Mouse (Mus musculus) limb, embryonic 11.5 days (tissue): ENCODE measurements around the gene Smim20. TPM values are rescaled to one million over a fixed set of nuclear protein-coding genes. Genes with fewer than 3 reads are reported as not detected.

ENCODE experiments used
- ATAC-seq: fragments of 200-750 bp; cut with Nextera tagmentation; 2 replicates; pipeline ENCODE4 v1.8.0; 2017; ENCODE audit warnings: low read depth; ENCODE audit not compliant: insufficient number of reproducible peaks, low FRiP score, low TSS enrichment
- DNase-seq: peaks from one replicate; pipeline ENCODE4 v3.0.0-alpha.2; 2015; ENCODE audit warnings: low spot score
- H3K27ac ChIP-seq: fragments of 300-500 bp; sonication (generic); replicated peaks from 2 replicates; pipeline ENCODE4 v1.5.1; 2014; ENCODE audit warnings: low read depth, mild to moderate bottlenecking, low read length
- H3K27me3 ChIP-seq: fragments of 300-500 bp; sonication (generic); 2 replicates; pipeline ENCODE4 v1.6.1; 2014; ENCODE audit warnings: mild to moderate bottlenecking, low read length, mixed read lengths; ENCODE audit not compliant: control insufficient read depth, insufficient read depth
- H3K36me3 ChIP-seq: fragments of 300-500 bp; sonication (generic); 2 replicates; pipeline ENCODE4 v1.6.1; 2014; ENCODE audit warnings: mild to moderate bottlenecking, low read length, moderate library complexity, mixed read lengths; ENCODE audit not compliant: control insufficient read depth, insufficient read depth
- H3K4me1 ChIP-seq: fragments of 300-500 bp; sonication (generic); 2 replicates; pipeline ENCODE4 v1.6.1; 2014; ENCODE audit warnings: low read length, mixed read lengths; ENCODE audit not compliant: control insufficient read depth, insufficient read depth
- H3K4me2 ChIP-seq: fragments of 300-500 bp; sonication (generic); 2 replicates; pipeline ENCODE4 v1.6.1; 2014; ENCODE audit warnings: low read depth, mild to moderate bottlenecking, moderate library complexity; ENCODE audit not compliant: severe bottlenecking
- H3K4me3 ChIP-seq: fragments of 300-500 bp; sonication (generic); 2 replicates; pipeline ENCODE4 v1.5.1; 2014; ENCODE audit warnings: low read depth, low read length
- H3K9ac ChIP-seq: fragments of 300-500 bp; sonication (generic); 2 replicates; pipeline ENCODE4 v1.6.1; 2014; ENCODE audit warnings: mild to moderate bottlenecking, low read length
- H3K9me3 ChIP-seq: fragments of 300-500 bp; sonication (generic); 2 replicates; pipeline ENCODE4 v1.6.1; 2016; ENCODE audit warnings: low read length; ENCODE audit not compliant: control insufficient read depth
- WGBS: fragments of 180-500 bp; shearing (Covaris S2); extraction: QIAGEN DNeasy Blood & Tissue Kit; methylation state at CpG from one replicate; pipeline ENCODE4 v1.1.7; 2014; 5-methylcytosine and 5-hydroxymethylcytosine counted together
- polyA plus RNA-seq: library from polyadenylated mRNA; unstranded; fragments of >200 nt; fragmentation: Nextera tagmentation; extraction: Ambion mirVana; gene quantifications from 2 replicates; pipeline ENCODE4 v1.2.1, GENCODE M21; 2014

Gene Smim20
- 58.1 and 59.0 TPM in 2 replicates for polyA plus RNA-seq

DNA sequence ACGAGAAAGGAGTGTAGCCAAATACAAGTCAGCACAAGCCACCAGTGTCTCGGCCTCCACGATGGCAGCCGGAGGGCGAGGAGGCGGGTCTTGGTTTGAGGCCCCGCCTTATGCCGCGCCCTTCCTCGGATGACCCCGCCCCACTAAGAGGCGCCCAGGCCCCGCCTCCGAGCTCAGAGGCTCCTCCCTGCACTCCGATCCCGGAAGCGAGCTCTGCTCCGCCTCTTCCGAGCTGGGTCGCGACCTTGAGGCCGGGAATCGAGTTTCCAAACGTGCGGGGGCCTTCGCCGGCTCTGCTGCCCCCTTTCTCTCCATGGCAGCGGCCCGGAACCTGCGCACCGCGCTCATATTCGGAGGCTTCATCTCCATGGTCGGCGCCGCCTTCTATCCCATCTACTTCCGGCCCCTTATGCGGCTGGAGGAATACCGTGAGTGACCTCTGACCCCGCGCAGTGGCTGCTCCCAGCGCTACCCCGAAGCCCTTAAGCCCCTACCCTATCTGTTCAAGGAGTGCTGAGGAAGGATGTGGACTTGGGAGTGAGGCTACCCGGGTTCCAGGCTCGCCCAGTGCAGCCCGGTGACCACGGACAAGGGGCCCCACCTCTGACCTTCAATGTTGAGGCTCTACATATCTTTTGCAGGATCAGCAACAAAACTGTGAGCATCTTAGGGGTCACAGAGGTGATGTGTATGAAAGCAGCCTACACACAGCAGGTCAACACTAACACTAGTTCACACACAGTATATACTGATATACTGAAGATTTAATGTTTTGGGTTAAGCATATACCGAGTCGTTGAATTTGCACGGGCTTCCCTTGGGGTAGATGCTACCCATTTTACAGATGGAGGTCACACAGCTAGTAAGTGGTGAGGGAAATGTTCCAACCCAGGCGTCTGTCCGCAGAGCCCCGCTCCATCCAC, at the start of gene Smim20:
TSS of gene Smim20 (plus strand) at position 153 of the 923 bp plus-strand sequence.
- Histone ChIP-seq H3K27ac (peak within 1 kb of the TSS; percentile 56), H3K9ac (peak within 1 kb of the TSS; percentile 65), H3K4me3 (peak within 1 kb of the TSS; percentile 55), H3K9me3 (no peaks in the 10 kb centered on the region), H3K27me3 (no peaks in the 10 kb centered on the region), H3K4me2 (peak within 1 kb of the TSS; percentile 67), H3K36me3 (no peaks in the 10 kb centered on the region), H3K4me1 (peaks cover 4% of the 10 kb centered on the region; the same call in 1 of the 2 replicates)
- WGBS = 11% methylated on average over 53 of the region's 53 CpGs
- ATAC-seq (peak; percentile 89), DNase-seq (peak; percentile 92)

DNA sequence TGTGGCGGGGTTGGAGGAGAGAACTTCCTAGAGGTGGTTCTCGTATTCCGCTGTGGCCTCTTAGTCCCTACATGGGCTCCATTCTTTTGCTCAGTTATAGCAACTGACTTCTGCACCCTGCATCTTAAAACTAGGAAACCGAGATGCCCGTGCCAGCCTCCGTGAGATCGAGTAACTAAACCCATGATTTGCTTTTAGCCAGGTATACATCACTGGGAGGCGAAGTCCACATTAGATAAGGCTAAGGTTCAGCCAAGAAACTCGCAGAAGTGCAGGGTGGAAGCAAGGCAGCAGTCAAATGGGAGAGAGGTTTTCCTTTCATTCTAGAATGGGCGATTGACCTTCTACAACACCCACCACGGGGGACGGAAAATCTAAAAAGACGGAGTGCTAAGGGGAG, 41.4 kb upstream of the Smim20 start:
- no peak overlapping the region for H3K4me2 ChIP-seq
- H3K4me3 ChIP-seq = no peak overlapping the region
- H3K9me3 ChIP-seq = no peaks in the 10 kb centered on the region
- no peaks in the 10 kb centered on the region for H3K27me3 ChIP-seq
- no peaks in the 10 kb centered on the region for H3K4me1 ChIP-seq
- 89% methylated on average over 13 of the region's 13 CpGs for WGBS
- no peak for DNase-seq
- no peak overlapping the region for H3K9ac ChIP-seq
- no peaks in the 10 kb centered on the region for H3K36me3 ChIP-seq
- no peak overlapping the region for H3K27ac ChIP-seq
- ATAC-seq = no peak

DNA sequence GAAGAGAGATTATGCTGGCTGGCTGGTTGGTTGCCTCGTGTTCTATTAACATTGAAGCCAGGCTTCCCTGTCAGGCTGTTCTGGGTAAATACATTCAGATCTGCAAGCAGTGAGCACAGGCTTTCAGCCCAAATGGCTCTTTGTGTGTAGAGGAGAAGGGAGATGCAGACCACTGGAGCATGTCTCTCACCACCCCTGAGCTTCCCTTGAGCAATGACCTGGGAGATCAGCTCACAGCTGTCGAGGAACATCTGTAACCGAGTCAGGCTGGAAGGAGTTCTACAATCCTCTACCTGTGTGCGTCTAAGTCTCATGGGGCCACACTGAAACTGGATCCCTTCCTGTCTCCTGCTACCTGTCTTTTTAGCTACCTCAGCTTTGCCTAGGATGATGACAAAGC, 36.3 kb upstream of the Smim20 start:
- 0 out of 2 replicates have a peak, but pooled peaks cover under 1% of the 10 kb centered on the region for H3K4me1 ChIP-seq
- H3K4me3 ChIP-seq = no peak overlapping the region
- DNase-seq = no peak
- H3K4me2 ChIP-seq = no peak overlapping the region
- ATAC-seq = no peak
- no peaks in the 10 kb centered on the region for H3K27me3 ChIP-seq
- no peaks in the 10 kb centered on the region for H3K9me3 ChIP-seq
- 77% methylated on average over 4 of the region's 4 CpGs for WGBS
- H3K27ac ChIP-seq = no peak overlapping the region
- no peak overlapping the region for H3K9ac ChIP-seq
- no peaks in the 10 kb centered on the region for H3K36me3 ChIP-seq

DNA sequence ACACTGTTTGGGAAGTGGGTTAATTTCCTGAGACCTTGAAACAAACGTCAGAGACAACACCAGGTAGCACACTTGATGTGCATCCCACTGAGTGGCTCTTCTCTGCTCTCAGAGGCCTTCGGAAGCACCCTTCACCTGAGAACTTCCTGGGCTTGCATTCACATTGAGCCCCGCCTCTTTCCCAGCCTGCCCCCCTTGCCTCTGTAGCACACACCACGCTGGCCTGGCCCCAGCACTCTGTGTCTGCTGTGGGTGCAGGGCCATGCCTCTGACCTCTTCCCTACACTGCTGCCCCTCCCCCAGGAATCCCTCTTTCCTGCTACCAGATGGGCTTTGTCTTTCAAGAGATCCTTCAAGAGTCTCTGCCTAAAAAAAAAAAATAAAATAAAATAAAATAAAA, 31.3 kb upstream of the Smim20 start:
- WGBS = 8% methylated on average over 4 of the region's 4 CpGs
- no peak overlapping the region for H3K27ac ChIP-seq
- peak; percentile 57 for DNase-seq

DNA sequence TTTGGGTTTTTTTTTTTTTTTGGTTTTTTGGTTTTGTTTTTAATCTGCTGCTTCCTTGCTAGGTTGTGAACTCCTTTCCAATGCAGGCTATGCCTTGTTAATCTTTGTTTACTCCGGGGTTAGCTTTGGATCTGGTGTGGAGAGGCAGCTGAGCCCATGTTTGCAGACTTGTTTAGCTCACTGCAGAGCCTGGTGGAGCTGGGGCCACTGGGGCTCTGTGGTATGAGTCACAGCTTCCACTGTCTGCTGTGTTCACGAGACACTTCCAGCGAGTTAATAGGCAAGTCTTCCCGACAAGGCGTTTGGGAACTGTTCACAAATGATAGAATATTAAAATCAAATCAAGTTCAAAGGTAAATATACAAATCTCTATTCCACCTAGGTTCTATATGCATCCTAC, 30.7 kb upstream of the Smim20 start:
- H3K9me3 ChIP-seq = no peaks in the 10 kb centered on the region
- no peak overlapping the region for H3K9ac ChIP-seq
- H3K27me3 ChIP-seq = no peaks in the 10 kb centered on the region
- H3K4me2 ChIP-seq = no peak overlapping the region
- H3K4me1 ChIP-seq = 0 out of 2 replicates have a peak, but pooled peaks cover 2% of the 10 kb centered on the region
- ATAC-seq (no peak), DNase-seq (no peak)
- WGBS = 48% methylated on average over 5 of the region's 5 CpGs
- no peak overlapping the region for H3K27ac ChIP-seq
- H3K4me3 ChIP-seq = no peak overlapping the region
- H3K36me3 ChIP-seq = no peaks in the 10 kb centered on the region

More for the DNA sequence above, 31.3 kb upstream of the Smim20 start:
- no peak overlapping the region for H3K4me2 ChIP-seq
- ATAC-seq = 0 out of 2 replicates have a peak, but pooled peaks have one; percentile 60
- H3K9me3 ChIP-seq = no peaks in the 10 kb centered on the region
- no peaks in the 10 kb centered on the region for H3K36me3 ChIP-seq
- no peak overlapping the region for H3K4me3 ChIP-seq
- H3K9ac ChIP-seq = no peak overlapping the region
- H3K4me1 ChIP-seq = 0 out of 2 replicates have a peak, but pooled peaks cover 2% of the 10 kb centered on the region
- H3K27me3 ChIP-seq = no peaks in the 10 kb centered on the region

DNA sequence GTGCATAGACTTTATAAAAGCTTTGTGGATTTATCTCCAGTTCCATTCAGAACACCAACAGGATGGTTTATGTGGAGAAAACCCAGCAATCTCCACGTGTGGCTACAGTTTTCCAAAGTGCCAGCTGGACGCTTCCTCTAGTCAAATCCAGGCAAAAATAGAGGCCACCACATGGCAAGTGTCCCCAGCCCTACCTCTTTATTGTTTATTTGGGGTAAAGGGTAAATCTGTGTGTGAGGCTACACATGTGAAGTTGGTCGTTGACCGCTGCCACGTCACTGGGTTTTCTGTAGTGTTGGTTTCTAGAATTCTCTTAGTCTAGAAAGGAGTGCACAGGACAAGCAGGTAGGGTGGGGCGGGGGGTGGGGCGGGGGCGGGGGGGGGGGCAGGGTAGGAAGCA, 30.1 kb upstream of the Smim20 start:
- no peak overlapping the region for H3K4me3 ChIP-seq
- no peak overlapping the region for H3K9ac ChIP-seq
- no peaks in the 10 kb centered on the region for H3K36me3 ChIP-seq
- no peaks in the 10 kb centered on the region for H3K9me3 ChIP-seq
- 0 out of 2 replicates have a peak, but pooled peaks cover 2% of the 10 kb centered on the region for H3K4me1 ChIP-seq
- no peak for DNase-seq
- no peak overlapping the region for H3K27ac ChIP-seq
- H3K27me3 ChIP-seq = no peaks in the 10 kb centered on the region
- no peak overlapping the region for H3K4me2 ChIP-seq
- ATAC-seq = no peak
- 82% methylated on average over 7 of the region's 8 CpGs for WGBS

DNA sequence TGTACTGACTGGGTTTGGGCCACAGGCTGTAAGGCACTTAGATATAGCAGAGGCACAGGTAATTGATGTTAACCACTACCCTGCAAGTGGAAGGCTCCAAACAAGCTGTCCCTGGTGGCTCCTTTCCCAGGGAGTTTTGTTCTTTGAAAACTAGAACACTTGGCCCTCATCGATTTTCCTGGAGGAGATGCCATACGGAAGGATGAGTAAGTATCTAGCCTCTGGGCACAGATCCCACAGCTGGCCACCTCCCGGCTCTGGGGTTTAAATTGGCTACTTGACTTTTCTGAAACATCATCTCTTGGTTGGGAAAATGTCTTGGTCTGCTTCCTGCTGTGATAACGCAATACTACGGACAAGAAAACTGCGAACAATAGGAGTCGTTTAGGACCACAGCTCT, 28.1 kb upstream of the Smim20 start:
- no peak overlapping the region for H3K4me2 ChIP-seq
- no peak for ATAC-seq
- no peak for DNase-seq
- no peaks in the 10 kb centered on the region for H3K9me3 ChIP-seq
- H3K9ac ChIP-seq = no peak overlapping the region
- 0 out of 2 replicates have a peak, but pooled peaks cover 2% of the 10 kb centered on the region for H3K4me1 ChIP-seq
- H3K4me3 ChIP-seq = no peak overlapping the region
- no peaks in the 10 kb centered on the region for H3K27me3 ChIP-seq
- WGBS = 85% methylated on average over 7 of the region's 7 CpGs
- H3K36me3 ChIP-seq = no peaks in the 10 kb centered on the region
- no peak overlapping the region for H3K27ac ChIP-seq

DNA sequence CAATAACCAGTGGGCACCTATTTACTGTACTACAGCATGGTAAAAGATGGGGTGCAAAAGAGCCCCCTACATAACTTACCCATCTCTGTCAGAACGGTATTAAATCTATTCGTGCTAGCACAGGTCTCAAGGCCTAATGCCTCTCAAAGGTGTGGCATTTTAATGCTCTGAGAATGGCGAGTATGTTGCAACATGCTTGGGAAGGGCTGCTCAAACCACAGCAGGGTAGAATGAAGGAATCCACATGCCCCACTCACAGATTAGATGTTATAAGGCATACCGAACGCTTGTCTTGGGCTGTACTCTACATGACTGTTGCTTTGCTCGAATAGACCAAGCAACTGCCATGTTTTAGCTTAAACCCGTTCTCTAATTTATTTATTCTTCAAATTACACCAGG, 27.7 kb upstream of the Smim20 start:
- 91% methylated on average over 7 of the region's 7 CpGs for WGBS

More for the DNA sequence above, 27.7 kb upstream of the Smim20 start:
- H3K4me1 ChIP-seq = 0 out of 2 replicates have a peak, but pooled peaks cover 2% of the 10 kb centered on the region
- H3K27ac ChIP-seq = no peak overlapping the region
- DNase-seq (no peak), ATAC-seq (no peak)
- H3K36me3 ChIP-seq = no peaks in the 10 kb centered on the region
- no peaks in the 10 kb centered on the region for H3K27me3 ChIP-seq
- H3K9me3 ChIP-seq = no peaks in the 10 kb centered on the region
- no peak overlapping the region for H3K9ac ChIP-seq
- H3K4me2 ChIP-seq = no peak overlapping the region
- H3K4me3 ChIP-seq = no peak overlapping the region
